Comparison of ENCODE assay signal across 12 mouse cellular contexts in the genomic region with DNA sequence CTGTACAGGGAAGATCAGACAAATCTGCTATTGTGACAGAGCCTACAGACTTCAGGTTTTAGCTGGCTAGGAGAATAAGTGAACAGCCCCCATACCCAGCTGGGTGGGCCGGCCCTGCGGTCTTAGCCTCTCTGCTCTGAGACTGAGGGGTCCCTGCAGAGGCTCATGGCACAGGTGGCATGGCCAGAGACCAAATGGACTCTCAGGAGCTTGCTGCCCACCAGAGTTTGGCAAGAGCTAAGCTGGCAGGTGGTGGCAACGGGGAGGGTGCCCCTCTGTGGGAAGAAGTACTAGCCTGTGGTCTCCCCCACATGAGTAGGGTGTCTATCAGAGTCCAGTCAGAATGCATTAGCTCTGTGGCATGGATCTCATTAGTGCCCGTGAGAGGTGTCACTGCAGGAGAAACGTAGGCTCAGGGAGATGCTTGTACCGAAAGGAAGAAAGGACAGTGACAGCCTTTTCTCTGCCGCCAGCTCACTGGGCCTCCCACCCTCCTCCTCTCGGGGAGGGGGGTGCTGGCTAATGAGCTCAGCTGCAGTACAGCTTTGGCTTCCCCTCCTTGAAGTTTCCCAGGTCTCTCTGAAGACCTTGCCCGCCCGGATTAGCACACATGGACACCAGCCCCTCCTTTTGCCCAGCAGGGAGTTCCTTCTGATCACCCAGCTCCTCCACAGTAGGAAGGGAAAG. TPM values are rescaled to one million over a fixed set of nuclear protein-coding genes. Genes with fewer than 3 reads are reported as not detected.
DNase-seq lines count a peak whose midpoint lies in the region; ATAC-seq and TF ChIP-seq lines count a peak whose summit lies in the region.
"Had no signal": no experiment of that assay in that cellular context is flagged by ENCODE, and none has a peak within 500 bp of the region (broad histone marks: within the 10 kb centered on the region; RNA-seq: fewer than 3 reads in every experiment).

No protein-coding gene starts in this region.

- peak overlapping the region; percentile 63 for H3K27ac ChIP-seq in embryonic facial prominence, embryonic 10.5 days (replicated peaks)
- H3K27ac ChIP-seq in forebrain, postnatal 0 days (ENCODE audit: low read depth, low read length), result peak overlapping the region; percentile 40; the same call in 1 of the 2 replicates
- H3K27ac ChIP-seq in limb, embryonic 13.5 days, result peak overlapping the region; percentile 52
- no peak overlapping the region for H3K27ac ChIP-seq in stomach, postnatal 0 days (replicated peaks)
- H3K27ac ChIP-seq: heart, embryonic 15.5 days had no signal

- no peak for ATAC-seq in forebrain, postnatal 0 days
- ATAC-seq in limb, embryonic 13.5 days (ENCODE audit: low FRiP score, low read depth), result no peak
- ATAC-seq in stomach, postnatal 0 days (ENCODE audit: low FRiP score, low TSS enrichment), result no peak
- ATAC-seq: lung, postnatal 0 days had no signal

- no peak overlapping the region for H3K4me2 ChIP-seq in forebrain, postnatal 0 days (ENCODE audit: low read depth)
- H3K4me2 ChIP-seq in limb, embryonic 13.5 days (replicated peaks), result no peak overlapping the region; the same call in 1 of the 2 replicates
- H3K4me2 ChIP-seq in stomach, postnatal 0 days (replicated peaks; ENCODE audit: low read depth), result no peak overlapping the region
- H3K4me2 ChIP-seq: heart, embryonic 15.5 days; liver, embryonic 11.5 days had no signal

- TF ChIP-seq CTCF in forebrain, postnatal 0 days (IDR thresholded peaks at IDR 0.05; ENCODE audit: low read depth), result no peak
- no peak for TF ChIP-seq CTCF in stomach, postnatal 0 days (IDR thresholded peaks at IDR 0.05; ENCODE audit: low read depth)

- no peaks in the 10 kb centered on the region for H3K9me3 ChIP-seq in embryonic facial prominence, embryonic 10.5 days
- H3K9me3 ChIP-seq in forebrain, postnatal 0 days (ENCODE audit: low read length), result no peaks in the 10 kb centered on the region
- no peaks in the 10 kb centered on the region for H3K9me3 ChIP-seq in limb, embryonic 13.5 days
- no peaks in the 10 kb centered on the region for H3K9me3 ChIP-seq in stomach, postnatal 0 days (ENCODE audit: control insufficient read depth, low read length)
- H3K9me3 ChIP-seq: heart, embryonic 15.5 days had no signal

- peaks cover 22% of the 10 kb centered on the region for H3K36me3 ChIP-seq in embryonic facial prominence, embryonic 10.5 days (replicated peaks)
- H3K36me3 ChIP-seq in forebrain, postnatal 0 days (ENCODE audit: insufficient read depth), result no peaks in the 10 kb centered on the region
- H3K36me3 ChIP-seq in limb, embryonic 13.5 days, result peaks cover 14% of the 10 kb centered on the region
- H3K36me3 ChIP-seq in stomach, postnatal 0 days (ENCODE audit: control insufficient read depth, insufficient read depth, low read length), result peaks cover 3% of the 10 kb centered on the region; the same call in 1 of the 2 replicates

- no peak overlapping the region for H3K4me3 ChIP-seq in embryonic facial prominence, embryonic 10.5 days
- H3K4me3 ChIP-seq in forebrain, postnatal 0 days (ENCODE audit: low read depth, low read length), result no peak overlapping the region
- no peak overlapping the region for H3K4me3 ChIP-seq in limb, embryonic 13.5 days
- H3K4me3 ChIP-seq in stomach, postnatal 0 days (ENCODE audit: low read depth, low read length), result no peak overlapping the region
- H3K4me3 ChIP-seq: heart, embryonic 15.5 days had no signal

- peaks cover 85% of the 10 kb centered on the region for H3K4me1 ChIP-seq in embryonic facial prominence, embryonic 10.5 days
- peaks cover 5% of the 10 kb centered on the region; the same call in 1 of the 2 replicates for H3K4me1 ChIP-seq in forebrain, postnatal 0 days (ENCODE audit: insufficient read depth)
- peaks cover 82% of the 10 kb centered on the region for H3K4me1 ChIP-seq in limb, embryonic 13.5 days
- no peaks in the 10 kb centered on the region for H3K4me1 ChIP-seq in stomach, postnatal 0 days (replicated peaks; ENCODE audit: control insufficient read depth, insufficient read depth)

- H3K9ac ChIP-seq in forebrain, postnatal 0 days, result no peak overlapping the region
- no peak overlapping the region for H3K9ac ChIP-seq in limb, embryonic 13.5 days
- H3K9ac ChIP-seq in stomach, postnatal 0 days (ENCODE audit: low read length), result no peak overlapping the region
- H3K9ac ChIP-seq: heart, embryonic 15.5 days had no signal

- WGBS in embryonic facial prominence, embryonic 10.5 days, result 14% methylated on average over 10 of the region's 10 CpGs
- 5% methylated on average over 10 of the region's 10 CpGs for WGBS in forebrain, postnatal 0 days
- WGBS in limb, embryonic 13.5 days, result 19% methylated on average over 10 of the region's 10 CpGs
- 45% methylated on average over 10 of the region's 10 CpGs for WGBS in stomach, postnatal 0 days

- TF ChIP-seq EP300 in stomach, postnatal 0 days (optimal IDR thresholded peaks at IDR 0.05), result no peak

- peak; percentile 49 for DNase-seq in embryo, embryonic 10.5 days (ENCODE audit: low spot score)
- DNase-seq in embryonic facial prominence, embryonic 10.5 days (ENCODE audit: low spot score), result peak; percentile 45
- DNase-seq in forebrain, postnatal 0 days, result no peak
- DNase-seq in frontal cortex, postnatal 14 days (ENCODE audit: low spot score in 2 of 2), result no peak
- no peak for DNase-seq in stomach, postnatal 0 days (ENCODE audit: low spot score)
- DNase-seq in layer of hippocampus, adult 8-10 months (ENCODE audit: low spot score in 2 of 2), result no peak
- DNase-seq: cerebellum, adult 11-12 months; kidney, adult 18-20 months had no signal

- H3K27me3 ChIP-seq in embryonic facial prominence, embryonic 10.5 days (replicated peaks; ENCODE audit: low read depth, poor library complexity, severe bottlenecking), result no peaks in the 10 kb centered on the region; the same call in 1 of the 2 replicates
- no peaks in the 10 kb centered on the region for H3K27me3 ChIP-seq in forebrain, postnatal 0 days (ENCODE audit: insufficient read depth, low read length)
- no peaks in the 10 kb centered on the region for H3K27me3 ChIP-seq in limb, embryonic 13.5 days
- H3K27me3 ChIP-seq in stomach, postnatal 0 days (ENCODE audit: control insufficient read depth, insufficient read depth, low read length), result no peaks in the 10 kb centered on the region
- H3K27me3 ChIP-seq: heart, embryonic 15.5 days had no signal

RNA-seq across cellular contexts. Expression of a gene that starts 27.9 kb away (rescaled TPM):
- polyA plus RNA-seq in embryonic facial prominence, embryonic 10.5 days (2016; fragmentation: Nextera tagmentation; extraction: Ambion mirVana), result 78.4 and 80.0 TPM in 2 replicates
- total RNA-seq in forebrain, postnatal 0 days (2014; rRNA removed), result 75.0 and 88.4 TPM in 2 replicates
- polyA plus RNA-seq in forebrain, postnatal 0 days (2015; fragmentation: Nextera tagmentation; extraction: Ambion mirVana), result 80.4 and 84.7 TPM in 2 replicates
- 78.2 and 80.5 TPM in 2 replicates for polyA plus RNA-seq in limb, embryonic 13.5 days (2015; fragmentation: Nextera tagmentation; extraction: Ambion mirVana)
- 27.5 and 27.8 TPM in 2 replicates for polyA plus RNA-seq in stomach, postnatal 0 days (2015; fragmentation: Nextera tagmentation; extraction: Ambion mirVana)
- total RNA-seq in layer of hippocampus, adult 8-10 months (2022), result 10 to 100 TPM; 38.0 to 39.9 (median 39.4) TPM

Comparison
In these comparisons a context has a peak if more than half of its experiments do, and no peak if none do; other contexts are left out.
1. DNase-seq: peak in embryo, embryonic 10.5 days (single experiment) and embryonic facial prominence, embryonic 10.5 days (single experiment); none in forebrain, postnatal 0 days (single experiment), frontal cortex, postnatal 14 days (0 of 2), stomach, postnatal 0 days (single experiment) and layer of hippocampus, adult 8-10 months (0 of 2).